Mouse (Mus musculus): ENCODE measurements around the gene Tceal3. TPM values are rescaled to one million over a fixed set of nuclear protein-coding genes. Genes with fewer than 3 reads are reported as not detected.
"Not testable (repeated sequence)": the region's sequence is repeated elsewhere in the genome, so short reads cannot be mapped to it uniquely, and the experiment has no call there.

Tceal3 gene
- polyA plus RNA-seq, 1 experiment from 2014 or later = 6.9 TPM

GRCm38 (mm10) chrX:136708782-136709181 lies 118.1 kb downstream of the Tceal3 start:
- no peaks in the 10 kb centered on the region for H3K4me1 ChIP-seq (replicated peaks; ENCODE audit: control insufficient read depth, insufficient read depth)
- peak overlapping the region; percentile 73 for H3K27ac ChIP-seq (replicated peaks)
- WGBS = 22% methylated on average over 14 of the region's 14 CpGs
- peak overlapping the region; percentile 55 for H3K4me2 ChIP-seq (replicated peaks; ENCODE audit: low read depth)
- H3K27me3 ChIP-seq (ENCODE audit: control insufficient read depth, insufficient read depth, low read length) = no peaks in the 10 kb centered on the region
- DNase-seq (ENCODE audit: low spot score) = no peak
- ATAC-seq (ENCODE audit: low FRiP score, low TSS enrichment) = no peak
- no peak for TF ChIP-seq CTCF (IDR thresholded peaks at IDR 0.05; ENCODE audit: low read depth)
- TF ChIP-seq EP300 (optimal IDR thresholded peaks at IDR 0.05) = no peak
- H3K9ac ChIP-seq (ENCODE audit: low read length) = peak overlapping the region; percentile 61
- no peaks in the 10 kb centered on the region for H3K36me3 ChIP-seq (ENCODE audit: control insufficient read depth, insufficient read depth, low read length)
- peak overlapping the region; percentile 45 for H3K4me3 ChIP-seq (ENCODE audit: low read depth, low read length)
- no peaks in the 10 kb centered on the region for H3K9me3 ChIP-seq (ENCODE audit: control insufficient read depth, low read length)

GRCm38 (mm10) chrX:136714742-136715474 lies 124.3 kb downstream of the Tceal3 start:
- not testable (repeated sequence) for H3K9me3 ChIP-seq (ENCODE audit: control insufficient read depth, low read length); DNase-seq (ENCODE audit: low spot score); H3K9ac ChIP-seq (ENCODE audit: low read length); H3K4me1 ChIP-seq (replicated peaks; ENCODE audit: control insufficient read depth, insufficient read depth); H3K27me3 ChIP-seq (ENCODE audit: control insufficient read depth, insufficient read depth, low read length); H3K27ac ChIP-seq (replicated peaks); ATAC-seq (ENCODE audit: low FRiP score, low TSS enrichment); H3K36me3 ChIP-seq (ENCODE audit: control insufficient read depth, insufficient read depth, low read length); H3K4me2 ChIP-seq (replicated peaks; ENCODE audit: low read depth); H3K4me3 ChIP-seq (ENCODE audit: low read depth, low read length)
- 52% methylated on average over 3 of the region's 3 CpGs for WGBS

Other genes with a start within 250 kb of the Tceal3 start
- not detected in 2 replicates for gene Kir3dl1, start 72.8 kb upstream of the Tceal3 start, polyA plus RNA-seq (2015; fragmentation: Nextera tagmentation; extraction: Ambion mirVana)
- gene Kir3dl2, start 46.8 kb upstream of the Tceal3 start, polyA plus RNA-seq (2015; fragmentation: Nextera tagmentation; extraction: Ambion mirVana) = not detected in 2 replicates
- gene Tceal1, start 117.1 kb downstream of the Tceal3 start, polyA plus RNA-seq (2015; fragmentation: Nextera tagmentation; extraction: Ambion mirVana) = 7.6 and 8.2 TPM in 2 replicates
- gene Morf4l2, start 152.8 kb downstream of the Tceal3 start, polyA plus RNA-seq (2015; fragmentation: Nextera tagmentation; extraction: Ambion mirVana) = 303 and 335 TPM in 2 replicates
- not detected in 2 replicates for gene Glra4, start 189.3 kb downstream of the Tceal3 start, polyA plus RNA-seq (2015; fragmentation: Nextera tagmentation; extraction: Ambion mirVana)
- 4.5 TPM in 2 replicates for gene Plp1, start 231.8 kb downstream of the Tceal3 start, polyA plus RNA-seq (2015; fragmentation: Nextera tagmentation; extraction: Ambion mirVana)